Mouse (Mus musculus) liver, embryonic 14.5 days (tissue): ENCODE measurements at regions not wholly inside any gene's neighbourhood (a gene's known extent, or its start where the extent isn't known, plus 50 kb on each side); places are given as distances from the start of the nearest gene placed in this dataset.

Experiments
- ATAC-seq: fragments of 200-750 bp; cut with Nextera tagmentation; 2 replicates; pipeline ENCODE4 v1.8.0; 2017; ENCODE audit warnings: moderate number of reproducible peaks, mild to moderate bottlenecking, moderate library complexity; ENCODE audit not compliant: insufficient read depth
- DNase-seq, 3 experiments: peaks; one replicate each; pipeline ENCODE4 v3.0.0-alpha.2; 2012 to 2013; ENCODE audit warnings: low read depth in 3 of 3, low spot score in 3 of 3
- H3K27ac ChIP-seq: fragments of 300-500 bp; sonication (generic); 2 replicates; pipeline ENCODE4 v1.5.1; 2014; ENCODE audit warnings: moderate library complexity, mild to moderate bottlenecking, control low read depth, inconsistent platforms
- H3K27me3 ChIP-seq: fragments of 300-500 bp; sonication (generic); 2 replicates; pipeline ENCODE4 v1.6.1; 2014; ENCODE audit warnings: mild to moderate bottlenecking, low read length, moderate library complexity; ENCODE audit not compliant: control insufficient read depth, insufficient read depth
- H3K36me3 ChIP-seq: fragments of 300-500 bp; sonication (generic); replicated peaks from 2 replicates; pipeline ENCODE4 v1.6.1; 2014; ENCODE audit warnings: low read depth; ENCODE audit not compliant: control insufficient read depth, insufficient read depth
- H3K4me1 ChIP-seq, 2 experiments: fragments of 200-500 bp in 1 of 2; fragments of 300-500 bp in 1 of 2; sonication (generic) in 1 of 2; replicated peaks; 2 replicates each; pipeline ENCODE4 v1.6.1; 2012 to 2014; ENCODE audit warnings: antibody characterized with exemption in 1 of 2, inconsistent platforms in 1 of 2, low read length in 1 of 2; ENCODE audit not compliant: control insufficient read depth in 2 of 2, insufficient read depth in 2 of 2
- H3K4me2 ChIP-seq: fragments of 300-500 bp; sonication (generic); 2 replicates; pipeline ENCODE4 v1.6.1; 2014; ENCODE audit warnings: low read depth, mild to moderate bottlenecking, control low read depth, moderate library complexity
- H3K4me3 ChIP-seq, 2 experiments: fragments of 200-500 bp in 1 of 2; fragments of 300-500 bp in 1 of 2; sonication (generic) in 1 of 2; 2 replicates each; pipeline ENCODE4 v1.5.1; 2012 to 2014; ENCODE audit warnings: low read depth in 2 of 2, low read length in 2 of 2, mild to moderate bottlenecking in 2 of 2, control low read depth in 1 of 2, inconsistent platforms in 1 of 2, moderate library complexity in 1 of 2; ENCODE audit not compliant: insufficient read depth in 1 of 2
- H3K9ac ChIP-seq: fragments of 300-500 bp; sonication (generic); replicated peaks from 2 replicates; pipeline ENCODE4 v1.6.1; 2014; ENCODE audit warnings: mild to moderate bottlenecking, control low read depth, moderate library complexity
- H3K9me3 ChIP-seq: fragments of 300-500 bp; sonication (generic); 2 replicates; pipeline ENCODE4 v1.6.1; 2016; ENCODE audit warnings: low read length, mixed read lengths; ENCODE audit not compliant: control insufficient read depth
- CTCF ChIP-seq: IDR thresholded peaks from 2 replicates; pipeline ENCODE4 v1.5.1; 2016; ENCODE audit warnings: antibody characterized with exemption, low read depth, control low read depth
- EP300 ChIP-seq: IDR thresholded peaks from 2 replicates; pipeline ENCODE4 v1.6.1; 2016; ENCODE audit warnings: antibody characterized with exemption, low read depth
- WGBS: fragments of 180-500 bp; shearing (Covaris S2); extraction: QIAGEN DNeasy Blood & Tissue Kit; methylation state at CpG from one replicate; pipeline ENCODE4 v1.1.7; 2014; ENCODE audit not compliant: insufficient replicate concordance; 5-methylcytosine and 5-hydroxymethylcytosine counted together

DNA sequence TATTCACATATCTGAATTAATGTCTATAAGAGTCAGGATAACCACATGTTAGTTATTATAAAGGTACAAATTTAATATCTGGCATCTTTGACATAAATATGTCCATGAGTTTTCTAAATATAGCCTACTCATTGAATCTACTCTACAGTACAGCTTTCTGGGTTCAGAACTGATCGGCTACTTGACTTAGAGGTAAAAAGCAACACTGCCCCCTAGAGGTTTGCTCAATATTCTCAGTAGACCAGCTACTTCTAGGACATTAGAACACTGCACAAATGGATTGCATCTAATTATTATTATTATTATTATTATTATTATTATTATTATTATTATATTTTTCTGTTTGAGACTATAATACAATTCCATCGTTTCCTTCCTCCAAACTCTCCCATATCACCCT is 418.8 kb upstream of the Tpm3-rs7 start:
- Histone ChIP-seq H3K27me3 (no peaks in the 10 kb centered on the region), H3K9me3 (no peaks in the 10 kb centered on the region), H3K4me1 (no peaks in the 10 kb centered on the region), H3K4me2 (no peak overlapping the region), H3K9ac (no peak overlapping the region), H3K27ac (no peak overlapping the region), H3K4me3 (no peak overlapping the region), H3K36me3 (no peaks in the 10 kb centered on the region)
- WGBS = 19% methylated on average over 2 of the region's 2 CpGs
- ATAC-seq (no peak), DNase-seq (no peak)
- peak; percentile 18; the same call in 1 of the 2 replicates for TF ChIP-seq CTCF
- no peak for TF ChIP-seq EP300

DNA sequence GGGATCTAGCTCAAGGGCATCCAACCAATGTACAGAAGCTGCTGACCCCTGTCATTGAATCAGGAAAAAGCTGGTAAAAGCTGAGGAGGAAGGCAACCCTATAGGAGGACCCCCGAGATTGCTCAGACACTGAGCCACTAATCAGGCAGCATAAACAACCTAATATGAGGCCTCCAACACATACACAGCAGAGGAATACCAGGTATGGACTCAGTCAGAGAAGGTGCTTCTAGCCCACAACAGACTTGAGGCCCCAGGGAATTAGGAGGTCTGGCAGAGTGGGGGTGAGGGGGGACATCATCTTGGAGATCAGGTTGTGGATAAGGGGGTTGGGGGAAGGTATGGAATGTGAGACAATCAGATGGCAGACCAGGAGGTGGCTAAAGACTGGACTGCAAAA is 413.2 kb upstream of the Tpm3-rs7 start:
- no peak overlapping the region for H3K4me2 ChIP-seq
- no peak overlapping the region for H3K9ac ChIP-seq
- no peak overlapping the region for H3K27ac ChIP-seq
- DNase-seq = no peak
- H3K4me3 ChIP-seq = no peak overlapping the region
- no peaks in the 10 kb centered on the region for H3K27me3 ChIP-seq
- no peak for ATAC-seq
- no peaks in the 10 kb centered on the region for H3K9me3 ChIP-seq
- TF ChIP-seq CTCF = no peak
- no peak for TF ChIP-seq EP300
- H3K36me3 ChIP-seq = no peaks in the 10 kb centered on the region
- H3K4me1 ChIP-seq = no peaks in the 10 kb centered on the region
- 39% methylated on average over 1 of the region's 1 CpGs for WGBS

DNA sequence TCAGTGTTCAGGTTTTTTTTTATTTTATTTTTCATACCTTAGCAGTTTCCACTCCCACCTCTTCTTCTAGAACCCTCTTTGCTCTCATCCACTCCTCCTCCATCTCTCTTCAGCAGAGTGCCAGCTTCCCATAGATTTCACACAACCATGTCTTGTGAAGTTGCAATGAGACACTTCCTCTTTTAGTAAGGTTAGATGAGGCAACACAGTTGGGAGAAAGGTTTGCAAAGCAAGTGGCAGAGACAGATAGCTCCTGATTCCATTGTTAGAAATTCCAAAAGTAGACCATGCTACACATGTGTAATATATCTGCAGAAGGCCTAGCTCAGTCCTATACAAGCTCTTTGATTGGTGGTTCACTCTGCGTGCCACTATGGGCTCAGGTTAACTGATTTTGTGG is 397.3 kb upstream of the Tpm3-rs7 start:
- H3K27ac ChIP-seq = no peak overlapping the region
- no peak for ATAC-seq
- H3K27me3 ChIP-seq = no peaks in the 10 kb centered on the region
- H3K9ac ChIP-seq = no peak overlapping the region
- H3K9me3 ChIP-seq = no peaks in the 10 kb centered on the region
- H3K4me2 ChIP-seq = no peak overlapping the region
- no peak overlapping the region for H3K4me3 ChIP-seq
- no peak for TF ChIP-seq CTCF
- TF ChIP-seq EP300 = no peak
- WGBS = 80% methylated on average over 1 of the region's 1 CpGs
- no peaks in the 10 kb centered on the region for H3K4me1 ChIP-seq
- no peaks in the 10 kb centered on the region for H3K36me3 ChIP-seq
- no peak for DNase-seq
